Mouse (Mus musculus) limb, embryonic 15.5 days (tissue): ENCODE measurements around the gene Gm826. TPM values are rescaled to one million over a fixed set of nuclear protein-coding genes. Genes with fewer than 3 reads are reported as not detected.
A peak's percentile ranks its signal among the peaks of the same experiment; 100 is the strongest.

Experiments used
- ATAC-seq: fragments of 200-750 bp; cut with Nextera tagmentation; 2 replicates; pipeline ENCODE4 v1.8.0; 2017; ENCODE audit warnings: low read depth, moderate TSS enrichment; ENCODE audit not compliant: insufficient number of reproducible peaks, low FRiP score, low TSS enrichment
- H3K27ac ChIP-seq: fragments of 300-500 bp; sonication (generic); 2 replicates; pipeline ENCODE4 v1.5.1; 2015; ENCODE audit warnings: moderate library complexity, mild to moderate bottlenecking, inconsistent platforms
- H3K27me3 ChIP-seq: fragments of 300-500 bp; sonication (generic); 2 replicates; pipeline ENCODE4 v1.6.1; 2015; ENCODE audit warnings: inconsistent platforms
- H3K36me3 ChIP-seq: fragments of 300-500 bp; sonication (generic); 2 replicates; pipeline ENCODE4 v1.6.1; 2015; ENCODE audit warnings: inconsistent platforms
- H3K4me1 ChIP-seq: fragments of 300-500 bp; sonication (generic); 2 replicates; pipeline ENCODE4 v1.6.1; 2015; ENCODE audit warnings: inconsistent platforms
- H3K4me2 ChIP-seq: fragments of 300-500 bp; sonication (generic); 2 replicates; pipeline ENCODE4 v1.6.1; 2015; ENCODE audit warnings: mild to moderate bottlenecking, inconsistent platforms
- H3K4me3 ChIP-seq: fragments of 300-500 bp; sonication (generic); 2 replicates; pipeline ENCODE4 v1.5.1; 2015; ENCODE audit warnings: mild to moderate bottlenecking, inconsistent platforms
- H3K9ac ChIP-seq: fragments of 300-500 bp; sonication (generic); 2 replicates; pipeline ENCODE4 v1.6.1; 2015; ENCODE audit warnings: inconsistent platforms
- H3K9me3 ChIP-seq: fragments of 300-500 bp; sonication (generic); 2 replicates; pipeline ENCODE4 v1.6.1; 2016; ENCODE audit warnings: inconsistent platforms
- WGBS: fragments of 180-500 bp; shearing (Covaris S2); methylation state at CpG from one replicate; pipeline ENCODE4 v1.1.7; 2015; 5-methylcytosine and 5-hydroxymethylcytosine counted together
- polyA plus RNA-seq: library from polyadenylated mRNA; unstranded; fragments of >200 nt; fragmentation: Nextera tagmentation; extraction: Ambion mirVana; gene quantifications from 2 replicates; pipeline ENCODE4 v1.2.1, GENCODE M21; 2015

The Gm826 gene
- 0.82 and 1.3 TPM in 2 replicates for polyA plus RNA-seq

DNA sequence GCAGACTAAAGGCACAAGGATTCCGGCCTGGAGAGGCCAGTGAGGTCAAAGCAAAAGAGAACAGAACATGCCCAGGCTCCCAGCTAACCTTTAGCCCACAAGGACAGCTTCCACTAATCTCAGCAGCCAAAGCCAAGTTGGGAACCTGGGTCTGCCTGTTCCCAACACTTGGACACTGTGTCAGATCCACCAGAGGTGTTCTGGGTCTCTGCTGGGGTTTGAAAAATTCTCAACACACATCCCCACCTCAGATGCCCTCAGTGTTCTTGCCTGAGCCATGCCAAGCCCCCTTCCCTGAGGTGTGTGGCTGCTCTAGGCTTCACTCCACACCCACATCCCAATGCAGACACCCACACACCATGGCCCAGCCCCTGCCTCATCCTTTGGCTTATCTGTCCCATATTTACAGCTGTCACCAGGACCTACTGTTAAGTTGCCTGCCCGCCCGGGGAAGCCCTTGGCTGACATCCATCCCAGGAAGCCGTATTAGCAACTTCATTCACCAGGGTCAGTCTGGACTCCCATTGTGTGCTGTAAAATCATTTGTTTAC, at the start of gene Gm826:
Gene Gm826, minus strand, starts transcription at position 52 of the 551 bp plus-strand sequence.
- Histone ChIP-seq H3K36me3 (no peaks in the 10 kb centered on the region), H3K9ac (no peak within 1 kb of the TSS), H3K27ac (no peak within 1 kb of the TSS), H3K4me1 (no peaks in the 10 kb centered on the region), H3K4me2 (no peak within 1 kb of the TSS), H3K4me3 (no peak within 1 kb of the TSS), H3K9me3 (no peaks in the 10 kb centered on the region), H3K27me3 (no peaks in the 10 kb centered on the region)
- no peak for ATAC-seq
- 52% methylated on average over 4 of the region's 4 CpGs for WGBS

DNA sequence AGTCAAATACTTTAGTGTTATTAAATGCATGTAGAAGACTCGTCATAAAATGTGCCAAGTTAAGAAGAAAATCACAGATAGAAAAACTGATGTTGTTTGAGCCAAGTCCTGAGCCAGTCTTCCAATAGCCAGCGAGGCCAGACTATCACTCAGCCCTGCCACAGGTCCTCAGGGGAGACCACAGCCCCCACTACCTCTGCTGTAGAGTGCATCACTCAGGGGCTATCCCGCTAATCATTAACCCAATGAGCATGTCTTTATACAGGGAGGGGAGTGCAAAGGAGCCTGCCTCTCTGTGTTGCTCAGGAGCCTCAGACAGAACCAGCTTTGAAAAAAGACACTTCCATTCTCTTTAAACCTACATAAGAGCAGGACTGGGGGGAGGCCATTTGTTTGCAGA, 49.5 kb upstream of the Gm826 start:
- ATAC-seq, result no peak
- 38% methylated on average over 3 of the region's 3 CpGs for WGBS
- peaks cover 12% of the 10 kb centered on the region; the same call in 1 of the 2 replicates for H3K27me3 ChIP-seq
- no peak overlapping the region for H3K9ac ChIP-seq
- no peaks in the 10 kb centered on the region for H3K4me1 ChIP-seq
- no peak overlapping the region for H3K4me3 ChIP-seq
- H3K36me3 ChIP-seq, result no peaks in the 10 kb centered on the region
- H3K27ac ChIP-seq, result no peak overlapping the region
- H3K9me3 ChIP-seq, result no peaks in the 10 kb centered on the region
- H3K4me2 ChIP-seq, result no peak overlapping the region

DNA sequence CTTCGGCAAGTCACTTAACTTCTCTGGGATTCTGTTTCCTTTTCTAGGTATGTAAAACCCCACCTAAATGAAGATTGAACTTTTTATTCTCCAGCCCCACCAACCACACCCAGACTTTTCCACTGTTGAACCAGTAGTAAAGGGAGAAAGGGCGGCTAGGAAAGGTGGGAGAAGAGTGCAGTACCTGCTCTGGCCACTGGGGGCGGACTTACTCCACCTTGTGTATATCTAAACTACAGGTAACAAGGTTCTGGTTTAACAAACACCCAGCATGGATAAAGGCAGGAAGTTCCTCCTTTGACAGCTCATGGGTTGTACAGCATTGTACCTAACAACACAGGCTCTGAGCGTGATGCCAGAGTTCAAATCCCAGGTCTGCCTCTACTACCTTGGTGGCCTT, 44.3 kb upstream of the Gm826 start:
- Histone ChIP-seq H3K4me3 (no peak overlapping the region), H3K9ac (no peak overlapping the region), H3K27me3 (peaks cover 48% of the 10 kb centered on the region), H3K27ac (no peak overlapping the region), H3K4me2 (no peak overlapping the region), H3K9me3 (no peaks in the 10 kb centered on the region), H3K36me3 (no peaks in the 10 kb centered on the region), H3K4me1 (0 out of 2 replicates have a peak, but pooled peaks cover 7% of the 10 kb centered on the region)
- ATAC-seq, result no peak
- WGBS, result 48% methylated on average over 4 of the region's 4 CpGs

DNA sequence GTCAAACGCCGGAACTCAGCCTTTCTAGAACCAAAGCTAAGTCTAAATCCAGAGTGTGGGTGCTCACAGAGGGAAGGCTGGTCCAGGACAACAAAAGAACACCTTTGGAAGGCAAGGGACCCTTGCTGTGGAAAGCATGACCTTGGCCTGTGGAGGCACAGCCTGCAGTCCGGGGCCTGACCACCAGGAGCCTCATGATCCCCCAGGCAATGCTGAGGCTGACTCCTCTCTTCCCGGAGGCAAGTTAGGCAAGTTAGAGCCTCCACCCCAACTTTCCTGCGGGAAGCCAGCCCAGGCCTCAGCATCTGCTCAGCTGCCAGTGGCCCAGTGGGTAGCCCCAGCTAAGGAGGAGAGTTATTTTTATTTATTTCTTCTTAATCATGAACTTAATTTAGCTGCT, 42.3 kb upstream of the Gm826 start:
- H3K9me3 ChIP-seq, result no peaks in the 10 kb centered on the region
- H3K36me3 ChIP-seq, result no peaks in the 10 kb centered on the region
- H3K27me3 ChIP-seq, result peaks cover 62% of the 10 kb centered on the region
- H3K27ac ChIP-seq, result no peak overlapping the region
- H3K9ac ChIP-seq, result no peak overlapping the region
- 0 out of 2 replicates have a peak, but pooled peaks cover 7% of the 10 kb centered on the region for H3K4me1 ChIP-seq
- WGBS, result 41% methylated on average over 5 of the region's 5 CpGs
- no peak overlapping the region for H3K4me2 ChIP-seq
- no peak for ATAC-seq
- no peak overlapping the region for H3K4me3 ChIP-seq

DNA sequence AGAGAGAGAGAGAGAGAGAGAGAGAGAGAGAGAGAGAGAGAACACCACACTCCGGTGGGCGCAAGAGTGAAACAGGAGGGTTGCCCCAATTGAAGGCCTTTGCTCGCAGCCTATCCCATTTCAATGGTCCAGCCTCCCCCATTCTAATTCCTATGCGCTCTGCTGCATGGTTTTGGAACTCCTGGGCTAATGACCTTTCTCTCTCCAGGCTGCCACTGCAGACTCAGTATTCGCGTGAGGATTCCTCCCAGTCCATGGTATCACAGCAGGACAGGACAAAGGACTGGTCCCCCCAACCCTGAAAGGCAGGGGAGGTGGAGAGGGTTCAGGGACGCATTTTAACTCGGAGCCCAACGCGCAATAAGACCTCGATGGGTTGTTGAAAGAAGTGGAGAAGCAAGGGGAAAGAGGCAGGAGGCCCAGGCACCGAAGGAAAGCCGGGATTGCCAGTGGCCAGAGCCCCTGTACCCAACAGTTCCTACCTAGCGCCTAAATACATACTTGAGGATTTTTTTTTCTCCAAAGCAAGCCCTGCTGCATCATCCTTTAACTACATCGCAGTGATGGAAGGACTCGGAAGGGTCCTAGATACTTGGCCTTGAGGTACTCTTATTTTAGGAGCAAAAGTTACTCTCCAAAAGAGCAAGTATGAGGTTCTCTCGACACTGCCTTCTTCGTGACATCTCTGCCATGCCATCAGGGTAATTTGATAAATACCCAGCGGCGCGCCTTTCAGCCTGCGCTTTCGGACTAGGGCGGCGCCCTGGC, 35.9 kb upstream of the Gm826 start:
- peaks cover 75% of the 10 kb centered on the region for H3K27me3 ChIP-seq
- no peaks in the 10 kb centered on the region for H3K9me3 ChIP-seq
- H3K4me3 ChIP-seq, result no peak overlapping the region
- H3K4me2 ChIP-seq, result no peak overlapping the region
- no peak for ATAC-seq
- WGBS, result 8% methylated on average over 25 of the region's 25 CpGs
- H3K9ac ChIP-seq, result no peak overlapping the region
- no peaks in the 10 kb centered on the region for H3K36me3 ChIP-seq
- H3K4me1 ChIP-seq, result peaks cover 56% of the 10 kb centered on the region
- H3K27ac ChIP-seq, result no peak overlapping the region

DNA sequence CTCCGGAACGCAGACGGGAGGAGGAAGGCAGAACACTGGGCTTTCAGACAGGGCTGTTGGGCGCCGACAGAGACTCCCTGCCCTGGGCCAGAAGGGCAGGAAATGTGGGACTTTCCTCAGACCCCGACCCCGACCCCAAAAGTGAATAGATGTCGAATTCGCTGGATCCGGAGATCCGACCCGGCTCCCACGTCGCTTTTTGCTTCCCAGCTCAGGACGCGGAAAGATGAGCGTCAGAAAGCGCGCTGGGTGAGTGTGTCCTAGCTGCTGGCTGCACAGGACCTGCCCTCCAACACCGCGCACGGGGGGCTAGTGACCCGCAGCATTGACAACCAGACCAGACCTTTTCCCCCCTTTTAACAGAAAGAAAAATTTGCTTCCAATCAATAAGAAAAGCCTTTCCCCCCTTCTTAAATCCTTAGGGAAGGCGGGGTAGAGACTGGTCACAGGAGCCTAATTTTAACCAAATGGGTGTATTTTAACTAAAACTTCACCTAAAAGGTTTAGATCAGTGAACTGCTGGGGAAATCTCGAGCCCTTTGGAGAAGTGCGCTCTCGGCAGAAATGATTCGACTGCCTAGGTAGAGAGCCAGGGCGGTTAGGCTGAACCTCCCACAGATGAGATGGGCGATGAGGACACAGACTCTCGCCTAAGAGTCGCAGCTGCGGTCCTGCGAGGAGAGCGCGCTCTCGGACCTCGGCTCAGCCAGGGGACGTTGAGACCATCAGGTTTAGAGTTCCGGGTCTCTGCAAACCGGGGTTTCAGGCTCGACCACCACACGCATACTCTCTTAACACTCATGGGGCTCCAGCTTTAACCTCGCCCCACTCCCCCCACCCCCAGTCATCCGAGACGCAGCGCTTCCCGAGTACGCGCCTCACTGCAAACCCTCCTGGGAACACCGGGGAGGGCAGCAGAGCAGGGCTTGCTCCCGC, 34.7 kb upstream of the Gm826 start:
- Histone ChIP-seq H3K36me3 (no peaks in the 10 kb centered on the region), H3K9ac (no peak overlapping the region), H3K9me3 (no peaks in the 10 kb centered on the region), H3K4me3 (peak overlapping the region; percentile 67), H3K27ac (no peak overlapping the region), H3K4me1 (peaks cover 59% of the 10 kb centered on the region), H3K4me2 (peak overlapping the region; percentile 97), H3K27me3 (peaks cover 67% of the 10 kb centered on the region)
- ATAC-seq, result no peak
- WGBS, result under 1% methylated on average over 52 of the region's 52 CpGs

DNA sequence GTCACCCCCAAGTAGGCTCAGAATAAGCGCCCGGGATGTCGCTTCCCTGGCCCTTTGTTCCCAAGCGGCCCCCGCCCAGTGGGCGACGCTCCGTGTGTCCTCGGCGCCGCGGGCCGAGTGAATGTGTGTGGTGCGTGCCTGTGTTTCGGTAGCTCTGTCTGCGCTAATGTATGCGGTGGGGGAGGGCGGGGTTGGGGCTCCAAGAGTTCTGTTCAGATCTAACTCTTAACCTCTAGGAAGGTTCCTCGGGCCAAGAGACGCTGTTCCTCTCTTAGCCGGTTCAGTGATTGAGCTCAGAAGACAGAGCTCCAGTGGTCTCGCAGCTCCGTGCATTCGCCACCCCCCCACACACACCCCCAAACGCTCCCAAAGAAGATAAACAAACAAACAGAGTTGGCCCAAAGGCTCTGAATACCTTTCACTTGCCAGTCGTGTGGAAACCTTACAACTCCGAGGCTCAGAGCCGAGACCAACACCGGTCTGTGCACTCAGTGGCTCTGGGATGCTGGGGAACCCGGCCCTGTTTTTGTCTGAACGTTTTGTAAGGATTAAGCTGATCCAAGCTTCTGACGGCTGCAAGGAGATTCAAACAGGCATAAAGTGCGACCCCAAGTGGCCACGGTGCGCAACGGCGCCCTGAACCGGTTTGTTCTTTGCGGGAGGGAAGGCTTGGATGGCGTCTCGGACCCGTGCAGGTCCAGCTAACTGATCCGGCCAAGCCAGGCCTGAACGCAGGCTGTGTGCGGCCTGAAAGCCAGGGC, 33.7 kb upstream of the Gm826 start:
- H3K4me1 ChIP-seq, result peaks cover 61% of the 10 kb centered on the region
- ATAC-seq, result peak; percentile 46
- no peaks in the 10 kb centered on the region for H3K9me3 ChIP-seq
- peak overlapping the region; percentile 97 for H3K4me2 ChIP-seq
- WGBS, result under 1% methylated on average over 45 of the region's 45 CpGs
- H3K9ac ChIP-seq, result peak overlapping the region; percentile 37
- peak overlapping the region; percentile 93 for H3K27ac ChIP-seq
- H3K4me3 ChIP-seq, result peak overlapping the region; percentile 67
- peaks cover 65% of the 10 kb centered on the region for H3K27me3 ChIP-seq
- 0 out of 2 replicates have a peak, but pooled peaks cover 5% of the 10 kb centered on the region for H3K36me3 ChIP-seq

DNA sequence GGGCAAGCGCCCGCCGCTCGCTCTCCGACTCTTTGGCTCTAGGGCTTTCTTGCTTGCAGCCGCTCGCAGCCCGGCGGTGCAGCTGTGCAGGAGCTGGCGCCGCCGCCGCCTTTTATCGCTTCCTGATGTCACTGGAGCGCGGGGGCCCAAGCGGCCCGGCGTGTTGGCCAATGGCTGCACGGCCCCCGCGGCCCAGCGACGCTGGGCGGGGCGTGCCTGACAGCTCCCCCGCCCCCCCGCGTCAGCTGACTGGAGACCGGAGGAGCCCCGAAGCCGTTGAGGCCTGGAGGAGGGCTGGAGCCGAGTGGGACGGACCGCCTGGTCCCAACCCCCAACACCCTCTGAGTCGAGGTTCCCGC, 33.0 kb upstream of the Gm826 start, which contains the start of gene Mafb:
Gene Mafb, minus strand, starts transcription at position 86 of the 359 bp plus-strand sequence.
- Histone ChIP-seq H3K27me3 (peaks cover 65% of the 10 kb centered on the region), H3K9ac (peak within 1 kb of the TSS; percentile 57), H3K4me3 (peak within 1 kb of the TSS; percentile 67), H3K27ac (peak within 1 kb of the TSS; percentile 93), H3K4me1 (peaks cover 61% of the 10 kb centered on the region), H3K9me3 (no peaks in the 10 kb centered on the region), H3K36me3 (0 out of 2 replicates have a peak, but pooled peaks cover 5% of the 10 kb centered on the region), H3K4me2 (peak within 1 kb of the TSS; percentile 97)
- WGBS, result 0% methylated on average over 36 of the region's 37 CpGs
- ATAC-seq, result peak; percentile 88

DNA sequence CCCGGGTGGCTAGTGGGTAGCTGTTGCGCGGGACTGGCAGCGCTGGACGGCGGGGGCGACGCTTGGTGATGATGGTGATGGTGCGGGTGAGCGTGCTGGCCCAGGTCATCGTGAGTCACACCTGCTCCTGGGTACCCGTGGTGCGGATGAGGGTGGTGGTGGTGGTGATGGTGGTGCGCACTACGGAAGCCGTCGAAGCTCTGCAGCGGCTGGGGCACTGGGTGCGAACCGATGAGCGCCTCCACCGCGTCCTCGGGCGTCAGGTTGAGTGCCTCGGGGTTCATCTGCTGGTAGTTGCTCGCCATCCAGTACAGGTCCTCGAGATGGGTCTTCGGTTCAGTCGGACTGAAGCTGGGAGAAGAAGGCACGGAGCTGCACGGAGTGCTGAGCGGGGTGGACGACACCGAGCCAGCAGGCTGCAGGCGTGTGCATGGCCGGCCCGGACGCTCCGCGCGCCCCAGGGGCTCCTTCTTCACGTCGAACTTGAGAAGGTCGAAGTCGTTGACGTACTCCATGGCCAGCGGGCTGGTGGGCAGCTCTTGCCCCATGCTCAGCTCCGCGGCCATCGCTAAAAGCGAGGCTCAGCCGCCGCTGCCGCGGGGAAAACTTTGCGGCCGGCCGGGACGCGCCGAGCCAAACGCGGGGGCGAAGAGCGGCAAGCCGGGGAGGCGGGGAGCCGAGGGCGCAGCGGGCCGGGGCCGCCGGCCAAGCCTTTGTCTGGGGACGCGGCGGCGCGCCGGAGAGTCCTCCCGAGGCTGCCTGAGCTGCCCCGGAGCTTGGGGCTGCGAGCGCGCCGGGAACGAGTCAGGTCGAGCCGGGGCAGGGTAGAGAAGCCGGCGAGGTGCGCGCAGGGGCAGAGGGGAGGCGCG, 32.4 kb upstream of the Gm826 start:
- ATAC-seq, result 0 out of 2 replicates have a peak, but pooled peaks have one; percentile 19
- peak overlapping the region; percentile 97 for H3K4me2 ChIP-seq

DNA sequence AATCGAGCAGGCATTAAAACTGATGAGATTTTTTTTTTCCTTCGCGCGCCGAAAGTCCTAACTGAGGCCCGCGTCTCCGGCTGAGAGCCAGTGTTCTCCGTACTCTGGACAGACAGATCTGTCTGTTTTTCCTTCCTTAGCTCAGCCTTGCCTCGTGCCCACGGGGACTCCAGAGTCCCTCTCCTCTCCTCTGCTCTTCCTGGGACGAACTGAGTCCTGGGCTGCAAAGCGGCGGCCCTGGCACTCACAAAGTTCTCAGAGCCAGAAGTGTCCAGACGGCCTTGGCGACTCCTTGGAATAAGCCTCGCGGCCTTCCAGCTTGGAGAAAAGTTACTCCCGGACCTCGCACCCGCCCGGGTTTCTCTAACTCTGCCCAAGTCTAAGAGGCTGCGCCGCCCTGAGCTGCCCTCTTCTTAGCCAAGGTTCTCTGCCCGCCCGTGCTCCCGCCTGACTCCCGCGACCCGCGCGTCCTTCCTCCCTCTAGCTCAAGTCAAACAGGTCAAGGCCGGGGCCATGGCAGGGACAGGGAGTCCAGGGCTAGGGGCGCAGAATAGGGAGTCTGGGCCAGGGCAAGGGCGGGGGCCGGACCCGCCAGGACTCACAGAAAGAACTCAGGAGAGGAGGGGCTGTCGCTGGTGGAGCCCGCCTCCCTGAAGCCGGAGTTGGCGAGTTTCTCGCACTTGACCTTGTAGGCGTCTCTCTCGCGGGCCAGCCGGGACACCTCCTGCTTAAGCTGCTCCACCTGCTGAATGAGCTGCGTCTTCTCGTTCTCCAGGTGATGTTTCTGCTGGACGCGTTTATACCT, 31.3 kb upstream of the Gm826 start:
- H3K27me3 ChIP-seq, result peaks cover 65% of the 10 kb centered on the region
- peak overlapping the region; percentile 93; the same call in 1 of the 2 replicates for H3K27ac ChIP-seq
- H3K36me3 ChIP-seq, result 0 out of 2 replicates have a peak, but pooled peaks cover 5% of the 10 kb centered on the region
- ATAC-seq, result no peak
- H3K4me3 ChIP-seq, result peak overlapping the region; percentile 67
- peaks cover 64% of the 10 kb centered on the region for H3K4me1 ChIP-seq
- H3K9me3 ChIP-seq, result no peaks in the 10 kb centered on the region
- peak overlapping the region; percentile 57 for H3K9ac ChIP-seq
- WGBS, result under 1% methylated on average over 50 of the region's 50 CpGs
- peak overlapping the region; percentile 97 for H3K4me2 ChIP-seq

More for the DNA sequence above, 32.4 kb upstream of the Gm826 start:
- Histone ChIP-seq H3K27me3 (peaks cover 65% of the 10 kb centered on the region), H3K4me3 (peak overlapping the region; percentile 67), H3K27ac (peak overlapping the region; percentile 93), H3K4me1 (peaks cover 63% of the 10 kb centered on the region), H3K9ac (peak overlapping the region; percentile 57), H3K36me3 (0 out of 2 replicates have a peak, but pooled peaks cover 5% of the 10 kb centered on the region), H3K9me3 (no peaks in the 10 kb centered on the region)
- under 1% methylated on average over 94 of the region's 95 CpGs for WGBS
